Mouse (Mus musculus) lung, postnatal 14 days (tissue): ENCODE measurements around the gene Gja5.
"Not testable (repeated sequence)": the region's sequence is repeated elsewhere in the genome, so short reads cannot be mapped to it uniquely, and the experiment has no call there.

Experiments used
- DNase-seq: peaks from one replicate; pipeline ENCODE4 v3.0.0; 2021

Gene Gja5

DNA sequence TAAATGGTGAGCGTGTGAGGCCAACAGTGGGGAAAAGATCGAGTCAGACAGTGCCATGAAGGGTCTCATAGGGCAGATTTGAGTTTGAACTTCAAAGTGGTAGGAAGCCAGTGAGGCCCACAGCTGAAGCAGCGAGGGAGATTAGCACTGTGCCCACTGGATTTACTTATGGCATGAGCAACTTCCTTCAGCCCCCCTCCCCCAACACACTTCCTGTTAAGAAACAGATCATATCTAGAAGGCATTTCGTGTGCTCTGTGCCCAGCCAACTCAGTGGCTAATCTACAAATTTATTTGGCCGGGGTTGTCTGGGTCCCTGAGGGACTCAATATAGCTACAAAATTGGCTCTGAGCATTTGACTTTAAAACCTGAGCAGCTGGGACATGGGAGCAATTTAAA is 139.7 kb downstream of the Gja5 start:
- DNase-seq, result peak; percentile 47

- DNase-seq, result no peak
Observed at GRCm38 (mm10) chr3:97047757-97048156, 143.3 kb downstream of the Gja5 start.

- DNase-seq, result no peak
Observed at GRCm38 (mm10) chr3:97048360-97048759, 143.9 kb downstream of the Gja5 start.

GRCm38 (mm10) chr3:97051264-97051744 is 146.8 kb downstream of the Gja5 start:
- peak; percentile 54 for DNase-seq

DNA sequence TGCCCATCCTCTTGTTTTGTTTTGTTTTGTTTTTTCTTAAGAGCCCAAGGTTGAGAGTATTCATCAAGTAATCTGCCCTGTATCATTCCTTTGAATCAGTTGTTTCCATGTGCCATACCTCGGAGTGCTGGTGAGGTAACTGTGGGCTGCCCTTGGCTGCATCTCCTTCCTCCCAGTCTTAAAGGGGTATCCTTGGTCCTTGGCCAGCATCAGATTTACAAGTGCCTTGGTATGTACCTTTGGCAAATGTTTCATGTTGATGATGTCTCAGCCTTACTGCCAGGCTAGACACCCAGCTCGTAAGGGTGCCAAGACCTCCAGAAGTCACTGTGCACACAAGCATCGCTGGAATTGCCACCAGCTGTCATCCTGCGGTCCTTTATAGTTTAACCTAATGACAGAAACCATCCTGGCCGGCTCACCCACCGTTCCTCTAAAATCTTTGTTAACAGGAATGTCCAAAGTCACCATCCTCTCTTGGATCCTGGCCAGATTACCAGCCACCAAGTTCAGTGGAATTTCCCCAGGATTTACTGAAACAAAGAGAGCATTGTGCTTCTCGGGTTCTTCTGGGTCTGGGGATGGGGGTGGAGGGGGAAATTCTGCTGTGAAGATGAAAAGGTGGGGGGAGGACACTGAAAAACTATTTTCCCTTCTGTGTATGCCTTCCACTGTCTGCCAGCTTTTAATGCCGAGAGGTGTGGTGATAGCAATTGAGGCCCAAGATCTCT is 147.7 kb downstream of the Gja5 start:
- DNase-seq, result no peak

GRCm38 (mm10) chr3:97058704-97059103 is 154.2 kb downstream of the Gja5 start:
- DNase-seq, result no peak

GRCm38 (mm10) chr3:97060119-97060518 is 155.6 kb downstream of the Gja5 start:
- no peak for DNase-seq

DNA sequence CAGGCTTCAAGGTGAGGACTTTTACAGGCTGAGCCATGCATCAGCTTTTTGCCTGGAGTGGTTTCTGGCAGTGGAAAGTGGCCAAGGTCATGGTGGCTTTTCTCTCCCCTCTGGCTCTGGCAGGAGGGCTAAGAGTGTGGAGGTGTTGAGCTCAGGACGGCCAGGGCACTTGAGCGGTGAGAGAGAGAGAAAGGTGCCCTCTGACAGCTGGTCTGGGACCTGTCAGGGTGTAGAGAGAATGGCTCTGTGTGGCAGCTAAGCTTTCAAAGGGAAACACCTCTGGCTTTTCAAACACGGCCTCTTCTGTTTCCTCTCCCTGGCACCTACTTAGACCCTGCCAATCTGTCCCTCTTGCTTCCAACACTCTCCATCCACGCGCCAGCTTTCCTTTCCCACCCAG is 158.3 kb downstream of the Gja5 start:
- DNase-seq, result no peak

GRCm38 (mm10) chr3:97064046-97064445 is 159.6 kb downstream of the Gja5 start:
- DNase-seq, result no peak

GRCm38 (mm10) chr3:97069589-97069988 is 165.1 kb downstream of the Gja5 start:
- not testable (repeated sequence) for DNase-seq

GRCm38 (mm10) chr3:97071916-97072315 is 167.4 kb downstream of the Gja5 start:
- not testable (repeated sequence) for DNase-seq

GRCm38 (mm10) chr3:97072361-97072760 is 167.9 kb downstream of the Gja5 start:
- DNase-seq, result not testable (repeated sequence)

DNA sequence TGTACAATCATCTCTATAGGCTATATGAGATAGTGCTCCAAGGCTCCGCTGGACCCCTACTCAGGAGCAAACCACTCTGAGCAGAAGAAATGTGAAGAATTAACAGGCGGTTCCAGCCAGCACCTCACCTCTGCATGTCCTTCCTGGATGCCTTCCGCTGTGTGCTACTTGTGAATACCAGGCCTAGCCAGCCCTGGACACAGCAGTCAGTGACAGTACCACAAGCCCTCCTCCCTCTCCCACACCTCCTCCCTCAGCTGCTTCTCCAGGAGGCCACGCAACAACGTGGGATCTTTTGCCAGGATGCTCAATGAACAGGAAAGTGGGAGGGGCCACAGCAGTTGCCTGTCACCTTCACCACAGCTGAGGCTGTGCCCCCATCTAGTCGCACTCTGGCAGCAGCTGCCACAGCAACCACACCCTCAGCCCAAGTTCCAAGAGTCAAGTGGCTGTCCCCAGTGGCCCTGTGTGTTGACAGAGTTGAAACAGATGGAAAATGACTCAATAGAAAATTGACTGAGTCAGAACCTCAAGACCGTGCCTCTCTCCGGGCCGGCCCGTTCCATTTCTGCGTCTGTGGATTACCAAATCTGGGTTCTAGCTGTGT is 171.4 kb downstream of the Gja5 start:
- DNase-seq, result not testable (repeated sequence)

DNA sequence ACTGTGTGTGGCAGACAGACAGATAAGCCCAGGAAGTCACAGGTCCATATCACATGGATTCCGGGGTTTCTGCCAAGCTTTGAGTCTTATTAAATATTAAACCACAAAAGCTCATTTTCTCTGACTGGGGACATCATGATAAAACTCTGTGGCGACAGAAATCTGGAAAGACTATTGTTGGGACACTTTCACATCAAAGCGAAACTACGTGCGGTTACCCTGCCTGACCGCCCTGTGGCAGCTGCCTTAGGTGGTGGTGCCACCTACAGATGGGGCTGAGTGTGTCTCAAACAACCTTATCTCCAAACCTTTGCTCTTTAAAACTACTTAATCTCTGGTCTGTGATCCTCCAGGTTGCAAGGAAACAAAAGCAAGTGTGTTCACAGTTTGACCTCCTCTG is 171.9 kb downstream of the Gja5 start:
- DNase-seq, result peak; percentile 65

GRCm38 (mm10) chr3:97078436-97078835 is 173.9 kb downstream of the Gja5 start:
- DNase-seq, result no peak

- DNase-seq, result no peak
Observed at GRCm38 (mm10) chr3:97082156-97082555, 177.7 kb downstream of the Gja5 start.

DNA sequence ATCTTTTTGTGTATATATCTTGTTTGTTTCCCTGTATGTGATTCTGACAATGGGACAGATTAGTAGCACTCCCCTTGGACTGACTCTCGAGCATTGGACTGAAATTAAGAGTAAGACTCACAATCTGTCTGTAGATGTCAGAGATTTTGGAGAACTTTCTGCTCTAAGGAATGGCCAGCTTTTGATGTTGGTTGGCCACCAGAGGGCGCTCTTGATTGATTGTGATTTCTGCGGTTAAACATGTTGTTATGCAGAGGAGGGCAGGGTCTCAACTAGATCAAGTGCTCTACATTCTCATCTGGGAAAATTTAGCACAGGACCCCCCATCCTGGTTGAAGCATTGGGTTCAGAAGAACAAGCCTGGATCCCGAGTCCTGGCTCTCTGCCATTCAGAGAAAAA is 182.8 kb downstream of the Gja5 start:
- DNase-seq, result peak; percentile 55

- DNase-seq, result not testable (repeated sequence)
Observed at GRCm38 (mm10) chr3:97088291-97088690, 183.8 kb downstream of the Gja5 start.

GRCm38 (mm10) chr3:97091971-97092370 is 187.5 kb downstream of the Gja5 start:
- not testable (repeated sequence) for DNase-seq

- not testable (repeated sequence) for DNase-seq
Observed at GRCm38 (mm10) chr3:97096664-97097063, 192.2 kb downstream of the Gja5 start.

DNA sequence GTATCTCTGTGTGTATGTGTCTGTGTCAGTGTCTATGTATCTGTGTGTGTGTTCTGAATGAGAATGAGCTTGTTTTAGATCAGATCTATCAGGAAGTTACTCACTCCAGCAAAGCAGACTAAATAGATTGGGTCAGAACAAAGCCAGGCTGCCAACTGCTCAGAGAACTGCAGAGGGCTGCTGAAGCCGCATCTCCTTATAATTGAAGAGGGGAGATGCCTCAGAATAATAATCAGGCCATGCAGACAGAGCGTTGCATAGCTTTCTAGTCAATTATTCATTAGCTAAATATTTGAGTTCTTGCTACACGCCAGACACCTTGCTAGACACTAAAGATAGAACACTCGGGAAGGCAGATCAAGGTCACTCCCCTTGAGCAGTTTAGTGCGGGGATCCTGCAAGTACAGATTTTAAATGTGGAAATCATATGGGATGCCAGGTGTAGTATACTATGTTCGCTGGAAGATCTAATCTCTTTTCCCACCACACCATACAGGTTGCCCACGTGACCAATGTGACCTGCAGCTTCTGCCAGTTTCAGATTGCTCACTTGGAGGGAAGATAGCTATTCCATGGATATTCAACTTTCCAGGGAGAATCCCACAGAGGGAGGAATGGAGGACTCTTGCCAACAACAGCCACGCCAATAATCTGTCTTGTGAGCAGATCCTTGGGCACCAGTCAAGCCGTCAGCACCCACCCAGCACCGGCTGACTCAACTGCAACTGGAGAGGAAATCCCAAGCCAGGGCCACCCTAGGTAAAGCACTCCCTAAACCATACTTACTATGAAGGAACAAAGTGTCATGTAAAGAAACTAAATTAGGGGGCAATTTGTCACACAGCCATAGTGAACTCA is 196.5 kb downstream of the Gja5 start:
- peak; percentile 8 for DNase-seq

GRCm38 (mm10) chr3:97103946-97104345 is 199.5 kb downstream of the Gja5 start:
- DNase-seq, result not testable (repeated sequence)

DNA sequence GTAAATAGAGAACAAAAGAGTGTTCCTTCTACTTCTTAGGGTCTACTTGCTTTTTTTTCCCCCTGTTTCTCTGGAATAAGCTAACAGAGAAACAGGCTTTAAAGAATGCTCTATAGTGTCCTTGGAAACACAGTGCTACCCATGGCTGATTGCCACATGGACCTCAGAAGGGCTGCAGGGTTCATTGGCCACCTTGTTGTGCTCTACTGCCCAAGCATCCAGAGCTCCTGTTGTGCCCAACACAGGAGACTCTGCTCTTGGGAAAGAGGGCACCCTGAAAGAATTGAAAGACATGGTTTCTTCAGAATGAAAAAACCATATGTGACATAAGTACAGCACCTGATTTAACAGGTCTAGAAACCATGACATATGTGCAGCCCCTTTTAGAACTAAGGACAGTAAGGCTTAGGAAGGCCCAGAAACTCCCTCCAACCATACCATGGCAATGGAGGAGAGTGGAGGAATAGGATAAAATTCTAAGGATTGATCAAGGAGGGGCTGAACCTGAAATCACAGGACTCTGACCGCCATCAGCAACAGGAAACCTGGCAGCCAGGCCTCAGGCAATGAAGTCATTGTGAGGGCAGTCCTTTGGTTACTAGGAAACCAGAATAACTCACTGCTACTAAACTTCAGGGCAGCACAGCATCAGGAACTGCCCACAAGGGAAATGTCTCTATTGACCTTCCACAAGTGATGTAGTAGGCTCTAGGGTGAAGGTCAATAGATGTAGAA is 200.4 kb downstream of the Gja5 start:
- DNase-seq, result no peak
